Mouse (Mus musculus) frontal cortex, postnatal 25 days (tissue): ENCODE measurements around the gene Ptpn5.

Experiments used
- DNase-seq, 2 experiments: peaks; one replicate each; pipeline ENCODE4 v3.0.0; 2022; ENCODE audit warnings: low spot score in 2 of 2

Ptpn5 gene

DNA sequence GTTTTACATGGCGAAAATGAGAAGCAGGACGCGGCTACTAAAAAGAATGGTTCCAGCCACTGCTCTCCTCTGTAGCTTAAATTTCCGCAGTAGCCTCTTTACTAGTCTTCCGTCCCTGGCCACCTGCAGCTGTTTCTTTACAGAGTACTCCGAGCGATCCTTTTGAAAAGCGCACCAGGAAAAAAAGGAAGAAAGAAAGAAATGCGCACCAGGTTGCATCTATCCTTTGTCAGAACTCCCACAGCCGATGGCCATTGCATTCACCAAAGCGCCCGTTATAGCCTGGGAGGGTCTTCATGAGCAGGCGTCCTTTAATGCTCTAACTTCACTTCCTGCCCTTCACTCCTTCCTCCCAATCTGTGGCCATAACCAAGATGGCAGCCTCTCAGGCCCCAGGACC lies at the start of gene Ptpn5:
Gene Ptpn5 (minus strand): TSS at position 354 of the 400 bp plus-strand sequence.
- no peak for DNase-seq

DNA sequence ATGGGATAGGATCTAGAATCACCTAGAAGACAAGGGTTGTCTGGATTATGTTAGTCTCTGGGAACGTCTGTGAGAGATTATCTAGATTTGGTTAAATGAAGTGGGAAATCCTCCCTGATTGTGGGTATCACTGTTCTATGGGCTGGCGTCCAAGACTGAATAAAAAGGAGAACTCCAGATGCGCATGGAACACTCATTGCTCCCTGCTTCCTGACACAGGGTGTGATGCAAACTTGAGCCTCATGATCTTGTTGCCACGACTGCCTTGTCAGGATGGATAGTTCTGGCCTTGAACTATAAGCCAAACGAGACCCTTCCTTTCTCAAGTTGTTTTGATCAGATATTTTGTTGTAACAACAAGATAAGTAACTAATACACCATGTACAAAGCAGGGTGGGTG lies 37.3 kb upstream of the Ptpn5 start:
- DNase-seq: no peak

DNA sequence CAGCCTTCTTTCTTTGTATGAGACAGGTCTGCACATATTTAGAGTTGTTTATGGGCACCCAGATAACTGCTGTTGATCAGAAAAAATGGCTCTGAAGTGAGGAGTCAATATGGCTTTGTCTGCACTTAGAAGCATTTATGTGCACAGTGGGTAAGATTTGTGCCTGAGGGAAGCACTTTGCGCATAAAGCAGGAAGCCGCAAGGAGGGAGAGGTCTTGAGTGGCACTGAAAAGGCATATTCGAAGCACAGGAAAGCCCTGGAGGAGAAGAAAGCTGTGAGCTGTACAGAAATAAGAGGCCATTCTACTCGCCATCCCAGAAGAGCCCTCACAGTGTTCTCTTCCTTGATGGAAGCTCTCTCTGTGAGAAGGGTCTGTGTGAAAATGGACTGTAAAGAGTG lies 31.5 kb upstream of the Ptpn5 start:
- no peak for DNase-seq

DNA sequence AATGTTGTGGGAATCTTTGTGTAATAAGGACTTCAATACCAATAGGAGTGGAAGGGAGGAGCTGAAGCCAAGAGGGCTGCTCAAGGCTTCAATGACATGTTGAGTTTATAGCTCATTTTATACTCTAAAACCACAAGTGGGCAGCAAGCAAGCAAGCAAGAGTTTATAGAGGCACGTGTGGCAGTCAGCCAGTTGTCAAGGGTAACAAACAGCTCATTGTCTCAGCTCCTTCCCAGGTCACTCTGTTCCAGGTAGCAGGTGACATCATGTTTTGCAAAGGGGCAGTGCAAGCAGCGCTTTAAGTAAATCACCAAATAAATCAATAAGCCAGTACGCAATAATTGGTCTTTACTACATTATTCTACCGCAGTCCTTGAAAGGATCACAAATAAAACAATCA lies 29.7 kb upstream of the Ptpn5 start:
- DNase-seq: no peak

DNA sequence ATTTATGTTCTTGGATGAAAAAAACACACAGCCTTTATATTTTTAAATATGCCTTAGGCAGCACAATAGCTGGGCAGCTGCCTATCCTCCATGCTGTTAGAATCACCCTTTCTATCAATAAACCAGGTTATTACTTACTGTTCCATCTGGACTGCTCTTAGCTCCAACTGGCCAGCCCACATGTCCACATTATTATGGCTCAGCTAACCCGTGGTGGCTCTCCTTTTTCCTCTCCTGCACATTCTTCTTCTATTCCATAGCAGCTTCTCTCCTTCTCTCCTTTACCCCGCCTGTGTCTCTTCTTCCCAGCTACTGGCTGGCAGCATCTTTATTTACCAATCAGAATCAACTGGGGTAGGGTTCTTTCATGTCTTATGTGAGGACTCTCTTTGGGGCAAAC lies 25.0 kb upstream of the Ptpn5 start:
- no peak for DNase-seq

DNA sequence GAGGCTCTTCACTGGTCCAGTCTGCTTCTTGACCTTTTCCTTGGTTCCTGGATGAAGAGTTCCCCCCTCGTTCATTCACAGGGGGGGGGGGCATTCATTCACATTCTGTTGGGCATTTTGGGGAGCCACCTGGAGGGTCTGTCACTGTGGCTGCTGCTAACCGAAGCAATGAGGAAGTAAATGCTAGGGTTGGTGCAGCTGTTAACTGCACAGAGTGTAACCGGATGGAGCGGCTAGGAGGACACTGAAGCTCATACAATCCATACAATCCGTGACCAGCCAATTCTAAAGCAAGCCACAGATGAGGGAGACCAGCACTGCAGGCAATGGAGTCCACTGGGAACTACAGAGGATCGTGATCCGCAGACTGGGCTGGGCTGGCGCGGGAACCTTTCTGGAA lies 24.3 kb upstream of the Ptpn5 start:
- no peak for DNase-seq

DNA sequence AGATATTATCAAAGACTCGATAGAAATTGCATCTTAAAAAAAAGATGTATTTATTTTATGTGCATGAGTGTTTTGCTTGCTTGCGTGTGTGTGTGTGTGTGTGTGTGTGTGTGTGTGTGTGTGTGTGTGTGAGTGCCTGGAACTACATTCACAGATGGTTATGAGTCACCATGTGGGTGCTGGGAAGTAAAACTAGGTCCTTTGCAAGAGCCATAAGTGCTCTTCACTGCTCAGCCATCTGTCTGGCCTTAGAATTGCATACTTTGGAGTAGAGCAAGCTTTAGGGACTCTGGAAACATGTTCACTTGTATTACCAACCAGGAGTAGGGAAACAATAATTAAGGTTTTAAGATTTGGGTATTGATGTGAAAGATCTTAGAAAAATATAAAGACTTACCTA lies 22.4 kb upstream of the Ptpn5 start:
- DNase-seq: no peak

DNA sequence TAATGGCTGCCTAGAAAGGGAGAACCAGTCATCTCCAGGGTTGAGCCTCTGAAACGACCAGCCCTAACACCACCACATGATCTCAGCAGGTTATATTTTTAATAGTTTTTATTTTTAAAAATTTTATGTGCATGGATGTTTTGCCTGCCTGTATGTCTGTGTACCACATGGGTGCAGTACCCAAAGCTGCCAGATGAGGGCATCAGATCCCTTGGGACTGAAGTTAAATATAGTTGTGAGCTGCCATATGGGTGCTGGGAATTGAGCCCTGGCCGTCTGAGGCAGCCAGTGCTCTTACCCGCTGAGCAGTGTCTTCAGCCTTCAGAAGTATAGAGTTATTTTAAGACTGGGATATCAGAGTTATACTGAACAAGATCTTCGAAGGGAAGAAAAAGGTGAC lies 21.9 kb upstream of the Ptpn5 start:
- no peak for DNase-seq

DNA sequence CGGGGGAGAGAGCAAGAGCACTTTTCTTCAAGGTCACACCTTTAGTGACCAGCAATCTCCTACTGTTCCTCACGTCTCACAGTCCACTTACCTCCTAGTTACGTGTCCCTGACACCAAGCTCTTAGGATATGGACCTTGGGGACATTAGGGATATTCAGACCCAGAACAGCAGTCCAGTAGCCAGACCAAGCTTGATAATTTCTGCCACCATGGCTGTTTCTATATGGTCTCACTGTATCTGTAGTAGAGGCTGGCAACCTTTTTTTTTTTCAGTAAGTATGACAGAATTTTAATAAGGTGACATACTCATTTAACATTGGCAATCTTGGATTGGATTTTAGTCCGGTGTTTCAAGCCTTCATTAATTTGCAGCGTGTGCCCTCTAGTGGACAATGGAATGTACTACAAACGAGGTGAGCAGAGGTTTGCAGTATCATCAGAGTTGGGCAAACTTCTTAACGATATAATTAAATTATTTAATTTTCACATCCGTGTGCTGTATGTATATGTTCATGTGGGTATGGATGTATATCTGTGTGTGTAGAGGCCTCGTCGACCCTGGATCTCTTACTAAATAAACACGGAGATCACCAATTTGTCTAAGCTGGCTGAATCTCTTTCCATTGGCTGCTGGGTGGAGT lies 17.1 kb upstream of the Ptpn5 start:
- peak in 1 of 2 experiments; percentile 36 for DNase-seq

DNA sequence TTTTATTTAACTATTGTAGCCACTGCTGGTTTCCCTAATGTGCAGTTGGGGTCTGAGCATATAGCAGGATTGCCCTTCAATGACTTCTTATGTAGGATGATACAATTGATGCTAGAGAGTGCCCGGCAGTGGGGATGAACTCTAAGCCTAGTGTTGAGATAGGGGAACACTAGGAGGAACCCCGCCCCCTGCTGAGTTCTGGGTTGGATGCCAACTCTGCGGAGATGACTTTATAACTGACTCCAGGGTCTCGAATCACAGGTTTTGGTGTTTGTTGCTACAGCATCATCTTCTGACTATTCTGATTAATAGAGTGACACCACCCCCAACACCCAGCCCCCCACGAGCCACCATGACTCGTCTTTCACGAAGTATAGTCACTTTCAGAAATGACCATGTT lies 14.8 kb upstream of the Ptpn5 start:
- no peak for DNase-seq

DNA sequence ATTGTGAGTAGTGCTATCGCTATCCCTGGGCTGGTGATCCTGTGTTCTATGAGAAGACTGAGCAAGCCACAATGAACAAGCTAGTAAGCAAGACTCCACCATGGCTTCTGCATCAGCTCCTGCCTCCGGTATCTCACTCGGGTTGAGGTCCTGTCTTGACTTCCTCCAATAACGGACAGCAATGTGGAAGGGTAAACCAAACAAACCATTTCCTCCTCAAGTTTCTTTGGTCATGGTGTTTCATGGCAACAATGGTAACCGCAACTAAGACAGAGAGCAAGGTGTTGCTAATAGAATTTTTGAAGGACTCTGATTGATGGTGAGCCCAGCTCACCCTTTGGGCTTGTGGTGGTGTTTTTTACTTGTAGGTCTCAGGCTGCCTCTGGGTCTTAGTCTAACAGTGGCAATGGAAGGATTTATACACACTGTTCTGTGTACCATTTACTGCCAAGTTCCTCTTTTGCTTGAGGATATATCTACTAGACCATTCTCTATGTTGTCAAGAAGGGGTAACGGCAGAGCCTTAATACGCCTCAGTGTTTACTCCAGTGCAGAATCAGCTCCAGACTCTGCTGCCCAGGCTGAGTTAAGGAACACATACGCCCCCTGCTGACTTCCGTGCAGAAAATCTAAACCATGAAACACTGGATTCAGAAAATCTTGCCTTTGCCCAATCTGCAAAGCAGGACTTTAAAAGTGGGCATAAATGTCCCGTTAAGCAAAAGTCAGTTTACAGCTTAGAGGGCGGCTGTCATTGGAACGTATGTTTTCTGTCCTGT lies 12.7 kb upstream of the Ptpn5 start:
- DNase-seq: peak in 1 of 2 experiments; percentile 38

DNA sequence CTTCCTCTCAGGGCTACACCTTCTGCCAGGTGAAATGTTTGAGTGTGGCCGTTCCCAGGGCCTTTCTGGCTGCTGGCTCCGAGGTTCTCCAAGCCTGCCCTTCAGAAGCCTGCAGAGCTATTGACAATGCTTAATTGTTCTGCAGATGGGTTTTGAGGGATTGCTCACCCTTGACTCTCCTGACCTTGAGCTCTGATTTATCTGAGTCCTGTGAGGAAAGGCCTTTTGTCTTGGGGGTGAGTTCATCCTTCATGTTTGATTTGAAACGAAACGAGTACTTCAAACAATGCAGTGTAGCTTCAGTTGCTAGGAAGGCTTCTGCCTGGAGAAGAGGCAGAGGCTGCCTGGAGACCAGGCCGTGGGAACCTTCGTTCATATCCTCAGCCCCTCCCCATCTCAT lies 10.8 kb upstream of the Ptpn5 start:
- DNase-seq: no peak

DNA sequence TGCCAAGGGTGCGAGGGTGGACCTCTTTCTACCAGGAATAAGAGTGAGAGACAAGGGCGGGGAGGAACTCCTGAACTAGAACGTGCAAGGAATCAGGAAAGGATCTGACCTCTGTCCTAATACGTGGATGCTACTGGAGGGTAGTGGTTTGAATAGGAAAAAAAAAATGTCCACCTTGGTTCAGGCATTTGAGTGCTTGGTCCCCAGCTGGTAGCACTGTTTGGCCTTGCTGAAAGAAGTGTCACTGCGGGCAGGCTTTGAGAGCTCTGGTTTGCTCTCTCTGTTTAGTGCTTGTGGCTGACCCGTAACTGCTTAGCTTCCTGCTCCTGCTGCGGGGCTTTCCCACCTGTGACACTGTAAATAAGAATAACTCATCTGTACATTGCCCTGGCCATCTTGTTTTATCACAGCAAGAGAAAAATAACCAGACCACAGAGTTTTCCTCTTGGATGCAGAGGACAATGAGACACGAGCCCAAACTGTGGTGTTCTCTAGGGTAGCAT lies 6.4 kb upstream of the Ptpn5 start:
- no peak for DNase-seq

DNA sequence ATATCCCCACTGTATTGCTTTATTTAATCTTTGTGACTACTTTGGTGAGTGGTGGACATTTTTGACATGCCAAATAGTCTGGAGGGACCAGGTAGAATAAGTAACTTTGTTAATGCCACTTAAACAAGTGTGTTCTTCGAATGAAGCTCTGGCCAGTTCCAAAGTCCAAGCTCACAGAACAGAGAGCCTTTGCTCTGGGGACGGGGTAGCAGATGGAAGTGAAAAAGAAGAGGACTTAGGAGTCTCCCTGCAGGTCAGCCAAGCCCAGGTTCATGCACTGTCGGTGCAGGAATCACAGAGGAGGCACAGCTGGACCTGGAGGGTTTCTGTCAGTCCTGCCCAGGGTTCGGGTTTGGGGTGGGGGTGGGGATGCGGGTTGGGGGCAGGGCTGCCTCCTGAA lies 1.1 kb upstream of the Ptpn5 start:
- no peak for DNase-seq

DNA sequence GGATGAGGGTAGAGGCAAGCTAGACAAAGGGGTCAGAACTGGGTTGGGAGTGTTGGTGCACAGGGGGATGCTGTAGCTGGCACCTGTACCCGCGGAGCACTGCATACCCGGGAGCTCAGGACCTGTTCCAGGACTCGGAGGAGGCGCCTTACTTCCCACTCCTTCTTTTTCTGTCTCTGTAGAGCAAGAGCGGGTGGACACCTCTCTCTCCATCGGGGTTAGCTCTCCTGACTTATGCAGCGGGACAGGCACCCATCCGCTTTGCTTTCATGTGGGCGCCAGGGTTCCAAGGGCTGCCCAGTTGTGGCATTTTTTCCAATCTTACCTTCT lies 588 bp downstream of the Ptpn5 start:
- peak in 1 of 2 experiments; percentile 40 for DNase-seq

DNA sequence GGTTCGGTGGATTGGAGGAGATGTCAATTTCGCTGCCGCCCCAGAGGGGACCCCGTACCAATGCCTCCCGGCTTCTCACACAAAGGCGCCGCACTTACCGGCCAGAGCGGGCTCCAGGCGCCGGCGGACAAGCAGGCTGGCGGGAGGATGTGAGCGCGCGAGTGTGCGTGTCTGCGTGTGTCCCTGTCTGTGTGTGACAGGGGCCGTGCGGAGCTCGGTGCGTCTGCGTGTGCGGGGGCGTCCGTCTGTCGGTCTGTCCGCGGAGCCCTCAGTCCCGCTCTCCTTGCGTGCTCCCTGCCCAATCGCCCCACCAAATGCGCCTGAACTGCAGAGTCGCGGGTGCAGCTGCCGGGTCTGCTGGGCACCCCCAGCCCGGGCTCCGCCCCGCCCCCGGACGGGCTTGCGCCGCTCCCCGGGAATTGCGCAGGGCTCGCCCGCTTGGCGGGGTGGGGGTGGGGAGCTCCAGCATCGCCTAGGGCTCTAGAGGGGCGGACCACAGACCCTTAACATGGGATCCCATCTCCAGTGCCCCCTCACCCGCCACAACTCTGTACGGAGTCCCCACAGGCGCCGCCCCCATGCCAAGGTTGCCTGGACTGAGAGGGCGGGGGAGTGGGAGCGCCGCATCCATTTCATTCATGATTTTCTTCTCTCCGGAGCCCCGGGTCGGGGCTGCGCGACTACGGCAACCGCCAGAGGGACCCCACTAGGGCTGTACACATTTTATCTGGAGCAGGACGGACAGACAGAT lies 1.1 kb downstream of the Ptpn5 start:
- DNase-seq: peak; percentile 56 to 69

DNA sequence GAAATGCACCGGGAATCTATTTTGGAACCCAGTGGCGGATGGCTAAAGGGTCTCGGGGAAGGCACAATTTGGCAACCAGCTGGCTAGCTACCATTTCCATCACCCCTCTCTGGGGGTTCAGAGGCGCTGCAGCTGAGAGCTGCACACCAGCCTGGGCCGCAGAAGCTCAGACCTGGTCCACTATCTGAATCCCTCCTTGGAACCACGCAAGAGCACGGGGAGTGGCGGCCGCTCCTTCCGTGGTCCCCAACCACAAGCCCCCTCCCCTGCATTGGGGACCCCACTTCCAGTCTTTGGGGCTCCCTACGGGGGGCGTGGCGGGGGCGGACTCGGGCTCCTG lies 1.7 kb downstream of the Ptpn5 start:
- no peak for DNase-seq

DNA sequence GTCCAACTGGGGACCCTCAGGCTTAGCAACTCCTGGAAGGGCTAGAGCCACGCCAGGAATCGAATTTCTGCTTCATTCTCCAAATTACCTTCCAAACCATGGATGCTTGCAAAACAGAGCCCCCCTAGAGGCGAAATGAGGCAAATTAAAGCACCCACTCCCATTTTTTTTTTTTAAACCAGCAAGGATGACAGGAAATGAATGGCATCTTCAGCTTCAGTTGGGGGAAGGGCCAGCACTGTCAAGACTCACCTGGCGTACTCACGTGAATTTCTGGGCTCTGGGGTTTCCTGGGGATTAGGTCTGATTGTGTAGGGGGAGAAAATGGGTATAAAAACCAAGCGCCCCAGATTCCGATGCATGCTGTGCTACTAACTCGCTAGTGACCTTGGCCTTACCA lies 2.2 kb downstream of the Ptpn5 start:
- no peak for DNase-seq

DNA sequence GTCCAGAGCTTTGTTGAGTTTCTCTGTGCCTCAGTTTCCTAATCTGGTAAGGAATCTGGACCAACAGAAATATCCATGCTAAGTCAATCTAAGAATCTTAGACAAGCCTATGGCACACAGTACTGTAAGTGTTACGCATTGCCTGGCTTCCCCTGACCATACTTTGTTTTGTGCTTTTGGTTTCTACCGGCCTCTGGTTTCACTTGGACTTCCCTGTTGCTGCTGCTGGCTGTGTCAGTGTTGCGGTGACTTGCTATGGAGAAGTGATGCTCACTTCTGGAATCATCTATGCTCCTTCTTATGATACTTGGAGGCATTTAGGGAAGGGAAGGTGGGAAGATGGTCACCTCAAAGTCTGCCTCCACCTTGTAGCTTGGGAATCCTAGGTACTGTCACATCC lies 11.5 kb downstream of the Ptpn5 start:
- DNase-seq: no peak

DNA sequence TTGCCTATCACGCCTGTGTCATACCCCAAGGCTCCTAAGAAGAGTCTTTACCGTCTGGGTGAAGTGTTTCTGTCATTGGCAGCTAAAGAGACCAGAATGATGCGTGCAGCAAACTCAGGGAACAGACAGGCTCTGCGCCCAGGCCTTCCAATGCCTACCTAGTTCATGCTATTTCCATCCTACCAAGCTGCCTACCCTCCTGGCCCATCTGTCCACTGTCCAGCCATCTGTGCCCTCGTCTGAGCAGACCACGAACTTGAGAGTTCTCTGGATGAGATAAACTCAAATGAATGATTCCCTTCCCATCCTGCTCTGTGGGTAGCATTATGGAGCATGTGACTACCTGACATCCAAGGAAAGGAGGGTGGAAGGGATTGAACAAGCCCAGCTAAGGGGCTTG lies 16.8 kb downstream of the Ptpn5 start:
- DNase-seq: no peak

DNA sequence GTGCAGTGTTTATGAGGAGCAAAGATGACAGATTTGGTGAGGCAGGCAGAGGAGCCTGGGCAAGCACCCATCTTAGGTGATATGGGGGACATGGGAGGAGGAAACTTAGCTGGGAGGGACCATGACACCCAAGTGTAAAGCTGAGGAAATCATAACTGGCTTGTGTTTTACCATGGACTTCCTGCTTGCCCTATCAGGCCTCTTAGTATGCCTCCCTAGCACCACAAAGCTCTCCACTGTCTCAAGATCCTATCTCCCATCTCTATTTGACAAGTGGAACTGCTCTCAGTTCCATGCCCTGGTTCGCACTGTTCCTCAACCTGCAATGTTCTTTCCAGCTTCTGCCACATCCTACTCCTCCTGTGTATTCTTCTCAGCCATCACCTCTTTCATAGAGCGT lies 18.0 kb downstream of the Ptpn5 start:
- no peak for DNase-seq

DNA sequence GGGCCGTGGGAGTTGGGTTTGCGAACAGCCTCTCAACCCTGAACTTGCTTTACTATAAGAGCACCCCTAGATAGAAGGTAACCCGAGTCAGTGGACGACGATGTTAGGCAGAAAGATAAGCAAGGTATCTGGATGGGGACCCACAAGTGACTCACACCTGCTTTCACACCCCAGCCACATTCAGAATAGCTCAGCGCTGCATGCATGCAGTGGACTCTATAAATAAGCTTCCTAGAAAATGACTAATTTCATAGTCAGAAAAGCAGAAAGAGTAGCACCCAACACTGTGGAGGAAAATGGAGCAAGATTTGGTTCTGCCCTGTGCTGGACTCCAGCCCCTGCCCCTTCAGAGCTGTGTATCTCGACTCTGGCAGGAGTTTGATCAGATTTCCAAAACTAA lies 20.1 kb downstream of the Ptpn5 start:
- no peak for DNase-seq

DNA sequence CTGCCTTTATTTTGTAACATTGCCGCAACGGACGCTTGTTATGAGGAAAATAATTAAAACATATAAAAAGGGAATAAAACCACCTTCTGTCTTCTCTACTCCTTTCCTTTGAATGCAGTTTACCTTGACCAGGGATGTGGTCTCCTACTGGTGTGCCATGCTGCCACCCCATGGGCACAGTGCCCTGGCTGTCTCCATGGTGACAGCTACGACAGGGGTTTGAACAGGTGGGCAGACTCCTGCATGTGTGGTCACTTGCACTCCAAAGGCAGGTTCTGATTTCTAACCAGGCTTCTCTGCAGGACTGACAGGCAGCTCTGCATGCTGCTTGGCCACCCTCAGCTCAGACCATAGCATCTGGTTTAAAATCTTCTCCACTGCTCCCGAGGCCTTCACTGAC lies 21.4 kb downstream of the Ptpn5 start:
- DNase-seq: no peak
